Mouse (Mus musculus): Measurements from ENCODE around the gene Fgfr2.

Fgfr2 gene

DNA sequence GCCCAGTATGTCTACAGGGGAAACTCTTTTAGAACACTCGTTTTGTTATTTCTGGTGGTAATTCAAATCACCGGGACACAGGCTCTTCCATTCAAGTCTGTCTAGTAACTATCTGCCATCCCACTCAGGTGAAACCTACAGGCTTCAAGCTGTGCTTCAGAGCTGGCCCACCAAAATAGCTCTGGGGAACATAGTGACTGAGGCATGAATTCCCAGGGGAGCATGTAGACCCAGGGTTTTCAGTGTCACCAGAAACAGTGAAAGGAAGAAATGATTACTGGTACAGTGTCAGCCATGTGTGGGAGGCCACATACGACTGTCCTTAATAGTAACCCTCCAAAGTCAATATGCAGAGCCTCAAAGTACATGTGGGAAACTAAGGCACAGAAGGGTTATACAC lies 841.0 kb downstream of the Fgfr2 start:
- no peak for DNase-seq

DNA sequence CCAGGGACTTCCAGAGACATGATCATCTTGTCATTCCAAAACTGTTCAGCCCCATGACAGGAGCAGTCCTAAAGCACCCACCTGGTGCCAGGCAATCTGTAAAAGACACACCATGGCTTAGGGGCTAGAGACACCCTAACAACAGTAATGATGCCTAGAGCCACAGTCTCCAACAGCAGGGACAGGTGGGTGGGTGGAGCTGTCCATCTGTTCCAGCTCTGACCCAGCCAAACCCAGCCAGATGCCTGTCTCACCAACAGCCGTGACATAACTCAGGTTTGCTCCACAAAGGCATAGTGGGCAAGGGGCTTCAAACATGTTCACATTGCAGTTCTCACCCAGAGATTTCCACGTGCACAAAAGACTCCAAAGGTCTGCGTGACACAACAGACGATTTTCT lies 841.4 kb downstream of the Fgfr2 start:
- no peak for DNase-seq

DNA sequence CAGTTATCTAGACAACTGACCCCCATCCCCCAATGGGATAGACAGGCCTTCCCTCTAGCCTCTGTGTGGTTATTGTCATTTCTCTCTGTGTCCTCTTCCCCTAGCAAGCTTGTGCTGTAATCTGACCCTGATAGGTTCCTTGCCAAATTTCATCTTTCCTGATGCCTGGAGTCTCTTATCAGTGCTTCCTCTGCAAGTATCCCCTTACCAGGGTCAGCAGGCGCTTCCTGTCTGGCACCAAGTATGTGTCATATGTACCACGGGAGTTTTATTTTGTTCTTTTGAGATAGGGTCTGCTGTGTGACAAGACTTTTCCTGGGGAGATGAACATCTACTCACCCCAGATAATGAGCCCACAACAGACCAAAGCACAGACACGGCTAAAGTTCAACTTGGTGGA lies 844.5 kb downstream of the Fgfr2 start:
- peak; percentile 38 to 53 for DNase-seq

DNA sequence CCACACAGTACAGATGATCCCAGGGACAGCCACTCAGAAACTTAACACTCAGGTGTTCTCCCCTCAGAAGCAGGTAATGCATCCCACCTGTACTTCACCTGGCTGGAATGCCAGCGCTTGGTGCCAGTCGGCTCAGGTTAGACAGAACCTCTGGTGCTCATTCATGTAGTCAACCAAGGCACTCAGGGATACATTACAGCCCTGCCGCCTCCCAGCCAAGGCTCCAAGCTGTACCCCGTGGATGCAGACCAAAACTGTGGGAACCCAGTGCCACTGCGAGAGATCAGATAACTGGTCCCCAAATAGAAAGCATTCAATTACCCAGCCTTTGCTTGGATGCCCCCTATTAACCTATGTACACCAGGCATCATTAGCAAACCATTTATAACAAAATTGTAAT lies 846.9 kb downstream of the Fgfr2 start:
- no peak for DNase-seq

- DNase-seq, result no peak
These were observed 849.2 kb downstream of the Fgfr2 start for GRCm38 (mm10) chr7:132273741-132274513.

GRCm38 (mm10) chr7:132272984-132273383 lies 850.2 kb downstream of the Fgfr2 start:
- no peak for DNase-seq

DNA sequence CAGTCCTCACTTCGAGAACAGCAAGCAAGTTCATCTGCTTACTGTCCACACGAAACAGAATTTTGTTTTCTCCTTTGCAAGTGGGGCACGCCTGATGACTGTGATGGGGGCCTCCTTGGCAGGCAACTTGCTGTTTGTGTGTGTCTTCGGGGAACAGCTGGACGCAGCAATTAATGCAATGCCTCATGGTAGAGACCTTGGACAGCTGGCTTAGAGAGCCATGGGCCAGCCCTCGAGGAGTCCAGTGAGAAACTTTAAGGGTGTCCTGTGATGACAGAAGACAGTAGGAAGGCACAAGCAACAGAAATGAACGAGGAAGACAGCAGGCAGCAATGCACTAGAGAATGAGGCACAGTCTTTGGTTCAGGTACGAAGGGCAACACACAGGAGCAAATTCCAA lies 852.8 kb downstream of the Fgfr2 start:
- DNase-seq, result no peak

DNA sequence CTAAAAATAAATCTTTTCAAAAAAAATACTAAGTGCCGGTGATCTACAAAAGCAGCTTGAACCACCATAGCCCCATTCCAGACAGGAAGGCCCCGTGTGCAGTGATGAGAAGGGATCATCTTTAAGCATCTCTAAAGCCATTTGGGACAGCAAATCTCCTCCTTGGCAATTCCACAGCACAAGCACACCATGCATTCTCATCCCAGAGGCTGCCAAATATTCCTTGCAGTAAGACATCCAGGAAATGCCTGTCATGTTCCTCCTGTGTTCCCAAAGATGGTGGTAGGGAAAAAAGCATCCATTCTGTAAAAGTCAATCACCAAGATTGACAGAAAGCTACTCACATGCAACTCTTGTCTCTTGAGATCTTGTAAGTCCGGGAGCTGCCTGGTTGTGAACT lies 853.5 kb downstream of the Fgfr2 start:
- DNase-seq, result no peak

DNA sequence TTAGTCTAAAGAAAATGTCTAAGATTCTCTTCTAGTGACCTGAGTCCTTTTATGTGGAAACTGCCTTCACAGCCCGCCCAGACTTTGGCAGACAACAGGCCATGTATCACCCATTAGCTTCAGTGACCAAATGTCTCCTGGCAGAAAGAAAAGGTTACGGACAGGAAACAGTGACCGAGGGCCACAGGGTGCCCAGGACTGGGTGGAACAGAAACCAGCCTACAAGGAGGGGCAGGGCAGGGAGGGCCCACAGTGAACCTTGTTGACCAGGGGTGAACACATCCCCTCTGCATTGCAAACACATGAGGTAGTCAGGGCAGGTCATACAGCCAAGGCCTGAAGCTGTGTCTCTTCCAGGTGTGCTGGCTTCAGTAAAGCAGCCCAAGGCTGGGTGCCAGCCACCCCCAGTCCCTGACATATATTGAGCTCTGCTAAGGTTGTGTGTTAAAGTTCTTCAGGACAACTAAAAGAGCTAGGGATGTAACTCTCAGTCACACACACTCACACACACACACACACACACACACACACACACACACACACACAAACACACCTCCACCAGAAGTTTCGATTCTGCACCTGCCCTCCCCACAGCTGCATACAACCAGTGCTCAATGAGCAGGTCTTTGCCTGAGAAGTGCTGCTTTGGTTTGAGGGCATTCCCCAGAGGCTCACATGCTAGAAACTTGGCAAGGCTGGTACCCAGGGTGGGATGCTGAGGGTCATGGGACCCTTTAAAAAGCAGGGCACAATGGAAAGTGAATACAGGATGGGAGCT lies 855.2 kb downstream of the Fgfr2 start:
- DNase-seq, result no peak

GRCm38 (mm10) chr7:132264763-132265162 lies 858.4 kb downstream of the Fgfr2 start:
- no peak for DNase-seq

- no peak for DNase-seq
These were observed 860.0 kb downstream of the Fgfr2 start for GRCm38 (mm10) chr7:132263186-132263585.

DNA sequence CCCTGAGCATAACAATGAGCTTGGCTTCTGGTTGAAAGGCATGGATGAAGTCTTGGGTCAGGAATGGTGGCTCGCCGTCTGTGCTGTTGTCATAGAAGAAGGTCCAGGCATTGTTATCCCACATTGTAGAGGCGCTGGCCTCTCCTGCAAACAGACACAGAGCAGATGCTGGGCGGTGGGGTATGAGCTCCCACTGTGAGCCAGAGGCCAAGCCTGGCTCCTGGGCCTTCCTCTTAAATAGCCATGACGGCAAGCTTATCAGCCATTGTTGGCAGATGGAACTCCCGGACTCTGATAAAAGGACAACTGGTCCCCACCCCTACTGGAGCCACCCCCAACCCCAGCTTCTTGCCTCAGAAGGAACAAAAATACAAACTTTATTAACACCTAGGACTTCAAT lies 860.5 kb downstream of the Fgfr2 start:
- DNase-seq, result no peak

DNA sequence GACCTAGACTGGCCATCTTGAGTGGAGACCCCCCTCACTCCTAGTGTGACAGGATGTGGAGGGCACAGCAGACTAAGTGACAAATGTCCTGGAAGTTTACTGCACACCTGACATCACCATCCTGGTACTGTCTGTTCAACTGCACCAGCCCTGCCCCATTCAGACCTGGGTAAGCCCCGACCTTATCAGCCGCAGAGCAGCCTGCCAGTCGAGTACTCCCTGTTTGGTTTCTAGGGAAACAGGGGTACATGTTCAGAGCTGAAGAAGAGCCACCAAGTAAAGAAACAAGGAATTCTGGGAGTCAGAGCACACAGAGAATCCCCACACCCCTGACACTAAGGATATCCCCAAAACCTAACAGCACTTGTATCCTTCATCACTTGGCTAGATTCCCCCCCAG lies 861.3 kb downstream of the Fgfr2 start:
- DNase-seq, result no peak

GRCm38 (mm10) chr7:132260632-132261031 lies 862.5 kb downstream of the Fgfr2 start:
- no peak for DNase-seq

DNA sequence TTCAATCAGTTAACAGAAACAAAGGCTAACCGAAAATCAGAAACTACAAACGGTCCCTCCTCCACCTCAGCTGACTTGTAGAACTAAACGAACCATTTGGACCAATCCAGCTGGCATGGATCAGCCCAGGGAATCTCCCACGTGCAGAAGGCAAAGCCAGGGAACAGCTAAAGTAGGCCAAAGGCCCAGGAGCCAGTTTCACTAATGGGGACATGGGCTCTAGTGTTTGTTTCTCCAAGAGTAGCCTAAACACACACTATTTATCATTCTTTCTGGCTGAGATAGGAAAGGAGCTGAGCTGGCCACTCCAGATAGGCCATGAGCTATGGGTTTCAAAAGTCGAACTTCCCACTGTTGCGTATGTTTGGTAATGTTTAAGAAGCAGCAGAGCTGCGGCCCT lies 864.3 kb downstream of the Fgfr2 start:
- DNase-seq, result peak; percentile 59 to 69

DNA sequence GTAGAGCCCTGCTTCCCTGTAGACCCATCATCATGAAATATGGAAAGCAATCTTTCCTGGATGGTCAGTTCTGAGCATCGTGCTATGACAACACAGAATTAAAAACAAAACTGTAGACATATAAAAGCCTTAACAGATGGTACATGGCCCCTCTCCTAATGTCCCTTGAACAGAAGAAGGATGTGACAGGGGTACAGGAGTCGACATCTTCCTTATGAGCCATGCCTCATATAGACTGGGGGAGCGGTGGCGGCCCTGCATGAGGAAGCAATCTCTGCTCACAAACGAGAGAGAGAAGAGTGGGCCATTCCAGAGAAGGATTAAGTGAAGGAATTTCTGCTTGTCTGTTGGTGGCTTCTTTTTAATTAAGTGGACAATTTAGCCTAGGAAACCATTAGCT lies 864.9 kb downstream of the Fgfr2 start:
- DNase-seq, result no peak

- no peak for DNase-seq
These were observed 869.6 kb downstream of the Fgfr2 start for GRCm38 (mm10) chr7:132253513-132253912.

DNA sequence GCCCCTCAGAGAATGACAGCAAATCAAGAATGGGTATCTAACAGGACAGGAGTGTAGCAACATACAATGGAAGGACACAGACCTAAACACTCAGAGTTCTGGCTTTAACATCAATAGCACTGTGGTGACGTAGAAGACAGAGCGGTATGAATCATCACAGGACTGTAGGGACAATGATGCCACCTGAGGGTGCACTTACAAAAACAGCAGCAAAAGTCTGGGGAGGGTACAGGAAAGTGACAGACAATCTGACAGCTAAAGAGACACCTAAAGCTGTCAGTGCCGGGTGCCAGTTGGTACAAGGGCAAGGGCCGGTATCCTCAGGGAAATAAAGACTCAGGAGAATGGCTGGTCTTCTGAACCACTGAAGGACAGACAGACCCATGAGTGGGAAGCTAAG lies 870.1 kb downstream of the Fgfr2 start:
- DNase-seq, result no peak

DNA sequence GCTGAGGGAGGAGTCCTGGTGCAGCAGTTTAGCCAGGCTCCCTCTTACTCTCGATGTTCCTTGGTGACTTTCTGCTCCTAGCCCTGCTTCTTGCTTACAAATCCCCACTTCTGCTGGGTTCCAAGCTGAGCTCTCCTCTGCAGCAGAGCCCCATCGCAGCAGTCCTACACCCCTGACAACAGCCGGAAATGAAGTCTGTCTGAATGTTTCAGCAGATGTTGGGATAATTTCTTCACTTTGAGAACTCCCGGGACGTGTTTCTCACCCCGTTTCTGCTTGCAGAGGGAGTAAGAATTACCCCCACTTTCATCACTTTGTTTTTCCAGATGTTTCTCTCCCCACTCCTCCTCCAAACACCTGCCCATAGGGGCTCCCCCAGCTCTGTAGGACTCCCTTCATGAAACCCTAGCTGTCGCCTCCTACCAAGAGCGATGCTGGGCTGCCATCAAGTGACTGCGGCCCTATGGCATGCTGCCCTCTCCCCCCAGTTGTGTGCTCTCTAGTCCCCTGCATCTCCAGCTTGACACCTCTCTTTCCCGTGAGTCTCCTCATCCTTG lies 873.5 kb downstream of the Fgfr2 start:
- no peak for DNase-seq

- DNase-seq, result peak; percentile 57 to 70
These were observed 875.6 kb downstream of the Fgfr2 start for GRCm38 (mm10) chr7:132247567-132247966.

DNA sequence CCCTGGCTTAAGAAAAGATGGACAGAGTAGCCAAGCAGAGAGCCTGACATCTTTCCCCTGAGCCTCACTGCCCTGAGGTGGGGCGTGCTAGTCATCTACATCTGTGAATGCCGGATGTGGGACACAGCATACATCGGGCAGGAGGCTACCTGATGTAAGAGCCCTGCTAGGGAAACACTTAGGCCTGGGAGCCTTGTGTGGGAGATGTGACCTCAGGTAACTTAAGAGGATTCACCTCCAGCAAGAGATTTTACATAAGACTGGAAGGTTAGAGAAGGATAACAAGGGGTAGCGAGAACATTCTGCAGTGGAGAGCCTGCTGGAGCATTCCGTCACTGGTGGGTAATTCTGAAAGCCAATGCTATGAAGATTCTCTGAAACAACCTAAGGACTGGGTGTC lies 876.1 kb downstream of the Fgfr2 start:
- DNase-seq, result no peak

DNA sequence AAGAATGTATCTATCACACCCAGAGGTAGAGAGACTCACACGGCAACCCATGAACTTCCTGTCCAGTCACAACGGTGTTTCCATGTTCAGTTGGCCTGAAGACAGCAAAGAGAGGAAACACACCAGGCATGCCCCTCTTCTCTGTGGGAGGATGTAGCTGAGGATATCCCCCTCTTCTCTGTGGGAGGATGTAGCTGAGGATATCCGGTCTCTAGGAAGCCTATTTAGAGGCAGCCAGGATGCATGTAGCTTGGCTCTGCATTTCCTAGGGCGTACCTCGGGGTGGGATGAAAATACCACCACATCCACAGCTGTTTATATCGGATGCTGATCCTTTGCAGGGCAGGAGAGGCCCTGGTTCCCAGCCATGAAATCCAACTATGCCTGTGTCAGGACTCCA lies 877.4 kb downstream of the Fgfr2 start:
- DNase-seq, result no peak

DNA sequence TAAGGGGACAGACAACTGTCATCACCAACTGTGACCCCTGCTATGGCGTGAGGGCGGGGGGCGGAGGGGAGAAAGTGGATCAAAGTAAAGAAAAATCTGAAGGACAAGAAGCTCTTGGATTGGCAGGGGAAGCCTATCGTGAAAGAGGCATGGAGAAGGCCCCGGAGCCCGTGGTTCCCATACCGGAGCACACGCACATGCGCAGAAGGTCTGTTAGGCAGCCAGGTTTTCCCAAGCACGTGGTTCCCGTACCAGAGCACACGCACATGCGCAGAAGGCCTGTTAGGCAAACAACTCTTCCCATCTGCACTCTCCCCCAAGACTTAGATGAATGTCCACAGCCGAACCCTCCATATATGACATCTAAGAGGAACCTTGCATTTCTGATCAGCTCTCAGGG lies 878.5 kb downstream of the Fgfr2 start:
- DNase-seq, result no peak

DNA sequence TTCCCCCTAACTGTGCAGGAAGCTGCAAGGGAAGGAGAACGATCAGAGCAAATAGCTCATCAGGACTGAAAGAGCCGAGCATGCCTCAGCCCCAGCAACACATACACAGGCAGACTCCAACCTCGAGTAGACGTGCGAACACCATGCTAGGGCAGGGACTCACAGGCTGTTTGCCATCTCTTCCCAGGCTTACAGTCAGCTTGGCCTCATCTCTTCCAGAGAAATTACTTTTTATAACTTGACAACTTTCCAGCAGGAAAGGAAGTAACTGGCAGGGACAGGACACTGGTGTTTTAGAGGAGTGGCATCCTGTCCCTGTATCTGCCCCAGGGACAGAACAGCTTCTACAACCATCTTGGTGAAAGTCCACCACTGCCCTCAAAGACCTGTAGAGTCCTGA lies 879.9 kb downstream of the Fgfr2 start:
- no peak for DNase-seq
